Mouse (Mus musculus): Measurements from ENCODE around the gene Ptger4.

DNA sequence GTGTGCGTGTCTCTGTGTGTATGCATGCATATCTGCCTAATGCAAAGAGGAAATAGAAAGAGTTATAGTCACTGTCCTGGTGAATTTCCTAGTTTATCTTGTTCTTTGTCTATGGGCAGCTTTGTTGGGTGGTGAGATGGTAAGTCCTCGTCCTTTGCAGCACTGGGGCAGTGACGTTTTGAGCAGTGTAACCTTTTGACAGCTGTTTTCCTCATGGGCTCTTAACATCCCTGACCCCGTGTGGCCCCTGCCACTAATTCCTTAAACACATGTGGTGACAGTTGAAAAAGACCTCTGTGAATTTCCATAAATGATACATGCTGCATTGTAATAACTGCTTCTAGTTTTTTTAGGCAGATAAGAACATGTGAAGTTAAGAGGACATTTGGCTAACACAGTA is 47.3 kb downstream of the Ptger4 start:
- no peak for TF ChIP-seq POLR2A (IDR thresholded peaks at IDR 0.05; ENCODE audit: extremely low read depth, insufficient read depth, low read length)
- no peak for TF ChIP-seq CTCF (IDR thresholded peaks at IDR 0.05; ENCODE audit: low read depth, low read length)

Data from liver, adult 2 months (tissue).